Mouse (Mus musculus) testis, adult 10 weeks (tissue): ENCODE data around the gene Tmc2. TPM values are rescaled to one million over a fixed set of nuclear protein-coding genes. Genes with fewer than 3 reads are reported as not detected.

Experiments used
- polyA plus RNA-seq: library from polyadenylated mRNA; stranded (reverse); fragments of 350-450 nt; fragmentation: Illumina TruSeq; extraction: RNeasy Lipid Tissue Mini Kit (QIAGEN cat#74804); gene quantifications from one replicate; pipeline ENCODE4 v1.2.3, GENCODE M21; 2014; ENCODE audit warnings: low read depth, low replicate concordance

The Tmc2 gene
- 0.18 TPM for polyA plus RNA-seq

GRCm38 (mm10) chr2:130194894-130195293, at the start of gene Tmc2:
Tmc2 (plus strand) TSS chr2:130195194.

GRCm38 (mm10) chr2:130178706-130179506, 16.1 kb upstream of the Tmc2 start, which contains the start of gene Snrpb:
Snrpb (minus strand) TSS chr2:130179403.

GRCm38 (mm10) chr2:130274149-130274861, 79.3 kb downstream of the Tmc2 start, which contains the start of gene Nop56:
Nop56 (plus strand) TSS chr2:130274430.

GRCm38 (mm10) chr2:130283854-130284654, 89.1 kb downstream of the Tmc2 start, which contains the start of gene Idh3b:
Idh3b (minus strand) TSS chr2:130284547.

DNA sequence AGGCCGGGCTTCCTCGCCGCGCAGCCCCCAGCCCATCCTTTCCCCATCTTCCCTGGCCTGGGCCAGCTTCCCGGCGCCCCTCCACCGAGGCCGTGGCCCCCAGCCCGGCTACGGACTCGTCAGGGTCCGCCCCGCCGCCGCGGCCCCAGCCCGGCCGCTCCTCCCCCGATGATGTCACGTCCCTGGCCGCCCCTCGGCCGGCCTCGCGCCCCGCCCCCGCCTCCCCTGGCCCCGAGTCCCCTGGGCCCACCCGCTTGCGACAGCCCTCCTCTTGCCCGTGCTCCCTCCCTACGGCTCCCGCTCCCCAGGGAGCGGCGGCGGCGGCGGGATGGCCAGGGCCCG, 99.9 kb downstream of the Tmc2 start, which contains the start of gene Ebf4:
Ebf4 (plus strand) TSS at position 234 of the 342 bp plus-strand sequence.

Other genes with a start within 250 kb of the Tmc2 start
- 0.80 TPM for gene Tgm3, start 182.8 kb upstream of the Tmc2 start, polyA plus RNA-seq
- 0.07 TPM for gene Tgm6, start 82.8 kb upstream of the Tmc2 start, polyA plus RNA-seq
- 13.2 TPM for gene Snrpb, start 15.8 kb upstream of the Tmc2 start, polyA plus RNA-seq
- gene Nop56, start 79.2 kb downstream of the Tmc2 start, polyA plus RNA-seq: 28.7 TPM
- gene Idh3b, start 89.4 kb downstream of the Tmc2 start, polyA plus RNA-seq: 59.1 TPM
- gene Ebf4, start 100.0 kb downstream of the Tmc2 start, polyA plus RNA-seq: 0.10 TPM
- gene Cpxm1, start 202.4 kb downstream of the Tmc2 start, polyA plus RNA-seq: 3.3 TPM
- gene Gm28372, start 210.0 kb downstream of the Tmc2 start, polyA plus RNA-seq: 6.7 TPM
- gene 1700020A23Rik, start 210.1 kb downstream of the Tmc2 start, polyA plus RNA-seq: 9.1 TPM
- not detected for gene Tmem239, start 211.3 kb downstream of the Tmc2 start, polyA plus RNA-seq
- 16.8 TPM for gene Vps16, start 229.1 kb downstream of the Tmc2 start, polyA plus RNA-seq
- 8.1 TPM for gene Pced1a, start 229.5 kb downstream of the Tmc2 start, polyA plus RNA-seq